Mouse (Mus musculus) forebrain, embryonic 14.5 days (tissue): ENCODE results near the gene Mtmr3. TPM values are rescaled to one million over a fixed set of nuclear protein-coding genes. Genes with fewer than 3 reads are reported as not detected.
A peak's percentile ranks its signal among the peaks of the same experiment; 100 is the strongest.

Source experiments
- ATAC-seq: fragments of 200-750 bp; cut with Nextera tagmentation; 2 replicates; pipeline ENCODE4 v1.8.0; 2017; ENCODE audit warnings: mild to moderate bottlenecking, moderate library complexity
- DNase-seq: peaks from one replicate; pipeline ENCODE4 v3.0.0-alpha.2; 2015; ENCODE audit warnings: low spot score
- H3K27ac ChIP-seq: fragments of 300-500 bp; sonication (generic); 2 replicates; pipeline ENCODE4 v1.5.1; 2014; ENCODE audit warnings: low read depth, mild to moderate bottlenecking, control low read depth, low read length, moderate library complexity
- H3K27me3 ChIP-seq: fragments of 300-500 bp; sonication (generic); replicated peaks from 2 replicates; pipeline ENCODE4 v1.6.1; 2014; ENCODE audit warnings: low read length, control low read depth, mixed read lengths; ENCODE audit not compliant: control insufficient read depth, insufficient read depth
- H3K36me3 ChIP-seq: fragments of 300-500 bp; sonication (generic); 2 replicates; pipeline ENCODE4 v1.6.1; 2014; ENCODE audit warnings: low read length, control low read depth; ENCODE audit not compliant: control insufficient read depth, insufficient read depth
- H3K4me1 ChIP-seq: fragments of 300-500 bp; sonication (generic); 2 replicates; pipeline ENCODE4 v1.6.1; 2014; ENCODE audit warnings: antibody characterized with exemption, low read length, control low read depth; ENCODE audit not compliant: control insufficient read depth, insufficient read depth
- H3K4me2 ChIP-seq: fragments of 300-500 bp; sonication (generic); 2 replicates; pipeline ENCODE4 v1.6.1; 2014; ENCODE audit warnings: mild to moderate bottlenecking, control low read depth, low read length
- H3K4me3 ChIP-seq: fragments of 300-500 bp; sonication (generic); 2 replicates; pipeline ENCODE4 v1.5.1; 2014; ENCODE audit warnings: low read depth, low read length, control low read depth
- H3K9ac ChIP-seq: fragments of 300-500 bp; sonication (generic); 2 replicates; pipeline ENCODE4 v1.6.1; 2014; ENCODE audit warnings: mild to moderate bottlenecking, low read length, control low read depth, moderate library complexity
- H3K9me3 ChIP-seq: fragments of 300-500 bp; sonication (generic); replicated peaks from 2 replicates; pipeline ENCODE4 v1.6.1; 2016; ENCODE audit warnings: low read length, control low read depth, mixed read lengths; ENCODE audit not compliant: control insufficient read depth
- whole genome bisulfite sequencing: fragments of 180-500 bp; shearing (Covaris S2); extraction: QIAGEN DNeasy Blood & Tissue Kit; methylation state at CpG from one replicate; pipeline ENCODE4 v1.1.7; 2014; 5-methylcytosine and 5-hydroxymethylcytosine counted together
- polyA plus RNA-seq: library from polyadenylated mRNA; unstranded; fragments of >200 nt; fragmentation: Nextera tagmentation; extraction: Ambion mirVana; gene quantifications from 2 replicates; pipeline ENCODE4 v1.2.1, GENCODE M21; 2014

Mtmr3 gene
- polyA plus RNA-seq, 1 experiment from 2014 or later, result 26.1 TPM

GRCm38 (mm10) chr11:4606541-4606940 lies 11.9 kb upstream of the Mtmr3 start:
- WGBS, result 86% methylated on average over 1 of the region's 1 CpGs
- Histone ChIP-seq H3K27ac (no peak overlapping the region), H3K9ac (no peak overlapping the region), H3K36me3 (no peaks in the 10 kb centered on the region), H3K9me3 (no peaks in the 10 kb centered on the region), H3K27me3 (no peaks in the 10 kb centered on the region), H3K4me1 (peaks cover 10% of the 10 kb centered on the region), H3K4me3 (no peak overlapping the region), H3K4me2 (no peak overlapping the region)
- DNase-seq, result no peak
- ATAC-seq, result no peak

- Histone ChIP-seq H3K4me2 (no peak overlapping the region), H3K4me1 (peaks cover 10% of the 10 kb centered on the region), H3K9ac (no peak overlapping the region), H3K9me3 (no peaks in the 10 kb centered on the region), H3K4me3 (no peak overlapping the region), H3K27me3 (no peaks in the 10 kb centered on the region), H3K36me3 (no peaks in the 10 kb centered on the region), H3K27ac (no peak overlapping the region)
- no peak for ATAC-seq
- 58% methylated on average over 7 of the region's 7 CpGs for WGBS
- DNase-seq, result no peak
These were observed 10.8 kb upstream of the Mtmr3 start for GRCm38 (mm10) chr11:4605414-4605813.

- no peak for ATAC-seq
- H3K9ac ChIP-seq, result no peak overlapping the region
- H3K27ac ChIP-seq, result no peak overlapping the region
- WGBS, result 81% methylated on average over 6 of the region's 6 CpGs
- H3K27me3 ChIP-seq, result no peaks in the 10 kb centered on the region
- no peaks in the 10 kb centered on the region for H3K36me3 ChIP-seq
- H3K9me3 ChIP-seq, result no peaks in the 10 kb centered on the region
- H3K4me2 ChIP-seq, result no peak overlapping the region
- H3K4me1 ChIP-seq, result peaks cover 10% of the 10 kb centered on the region
- no peak for DNase-seq
- no peak overlapping the region for H3K4me3 ChIP-seq
These were observed 9.8 kb upstream of the Mtmr3 start for GRCm38 (mm10) chr11:4604441-4604840.

- H3K4me2 ChIP-seq, result peak overlapping the region; percentile 26; the same call in 1 of the 2 replicates
- H3K9me3 ChIP-seq, result no peaks in the 10 kb centered on the region
- no peaks in the 10 kb centered on the region for H3K36me3 ChIP-seq
- no peaks in the 10 kb centered on the region for H3K27me3 ChIP-seq
- DNase-seq (peak; percentile 70), ATAC-seq (peak; percentile 54; the same call in 1 of the 2 replicates)
- no peak overlapping the region for H3K4me3 ChIP-seq
- no peak overlapping the region for H3K9ac ChIP-seq
- WGBS, result 11% methylated on average over 12 of the region's 12 CpGs
- H3K27ac ChIP-seq, result no peak overlapping the region
- H3K4me1 ChIP-seq, result peaks cover 10% of the 10 kb centered on the region
These were observed 8.2 kb upstream of the Mtmr3 start for GRCm38 (mm10) chr11:4602691-4603441.

- peaks cover 10% of the 10 kb centered on the region for H3K4me1 ChIP-seq
- H3K27ac ChIP-seq, result no peak overlapping the region
- no peak overlapping the region for H3K4me3 ChIP-seq
- no peaks in the 10 kb centered on the region for H3K9me3 ChIP-seq
- ATAC-seq (no peak), DNase-seq (no peak)
- no peaks in the 10 kb centered on the region for H3K36me3 ChIP-seq
- H3K4me2 ChIP-seq, result no peak overlapping the region
- no peak overlapping the region for H3K9ac ChIP-seq
- 81% methylated on average over 5 of the region's 5 CpGs for WGBS
- H3K27me3 ChIP-seq, result no peaks in the 10 kb centered on the region
These were observed 7.2 kb upstream of the Mtmr3 start for GRCm38 (mm10) chr11:4601890-4602289.

- ATAC-seq (no peak), DNase-seq (no peak)
- no peaks in the 10 kb centered on the region for H3K36me3 ChIP-seq
- H3K9me3 ChIP-seq, result no peaks in the 10 kb centered on the region
- peaks cover 10% of the 10 kb centered on the region for H3K4me1 ChIP-seq
- H3K9ac ChIP-seq, result no peak overlapping the region
- no peaks in the 10 kb centered on the region for H3K27me3 ChIP-seq
- no peak overlapping the region for H3K27ac ChIP-seq
- 93% methylated on average over 3 of the region's 3 CpGs for WGBS
- no peak overlapping the region for H3K4me2 ChIP-seq
- no peak overlapping the region for H3K4me3 ChIP-seq
These were observed 5.3 kb upstream of the Mtmr3 start for GRCm38 (mm10) chr11:4599916-4600315.

GRCm38 (mm10) chr11:4598411-4598810 lies 3.7 kb upstream of the Mtmr3 start:
- Histone ChIP-seq H3K9ac (no peak overlapping the region), H3K27ac (no peak overlapping the region), H3K9me3 (no peaks in the 10 kb centered on the region), H3K4me2 (no peak overlapping the region), H3K4me1 (peaks cover 12% of the 10 kb centered on the region), H3K36me3 (no peaks in the 10 kb centered on the region), H3K27me3 (no peaks in the 10 kb centered on the region), H3K4me3 (no peak overlapping the region)
- DNase-seq (no peak), ATAC-seq (no peak)
- WGBS, result 89% methylated on average over 2 of the region's 2 CpGs

GRCm38 (mm10) chr11:4593849-4594607 lies 635 bp downstream of the Mtmr3 start:
- WGBS, result under 1% methylated on average over 42 of the region's 45 CpGs
- Histone ChIP-seq H3K4me2 (peak overlapping the region; percentile 72), H3K9ac (peak overlapping the region; percentile 96), H3K4me3 (peak overlapping the region; percentile 98), H3K4me1 (peaks cover 14% of the 10 kb centered on the region), H3K27ac (peak overlapping the region; percentile 95), H3K9me3 (no peaks in the 10 kb centered on the region), H3K27me3 (no peaks in the 10 kb centered on the region), H3K36me3 (no peaks in the 10 kb centered on the region)
- ATAC-seq (peak; percentile 91), DNase-seq (peak; percentile 16)

GRCm38 (mm10) chr11:4593491-4593848 lies 1.2 kb downstream of the Mtmr3 start:
- no peaks in the 10 kb centered on the region for H3K9me3 ChIP-seq
- H3K4me1 ChIP-seq, result peaks cover 14% of the 10 kb centered on the region
- H3K4me2 ChIP-seq, result peak overlapping the region; percentile 72
- H3K27ac ChIP-seq, result no peak overlapping the region
- no peaks in the 10 kb centered on the region for H3K36me3 ChIP-seq
- no peaks in the 10 kb centered on the region for H3K27me3 ChIP-seq
- peak overlapping the region; percentile 96 for H3K9ac ChIP-seq
- no peak for ATAC-seq
- H3K4me3 ChIP-seq, result peak overlapping the region; percentile 98
- no peak for DNase-seq
- 25% methylated on average over 5 of the region's 5 CpGs for WGBS
